Mouse (Mus musculus): ENCODE measurements around the gene Irs2. TPM values are rescaled to one million over a fixed set of nuclear protein-coding genes. Genes with fewer than 3 reads are reported as not detected.

Irs2 gene
- total and polyA plus RNA-seq, 2 experiments = 4.8 to 8.6 TPM

DNA sequence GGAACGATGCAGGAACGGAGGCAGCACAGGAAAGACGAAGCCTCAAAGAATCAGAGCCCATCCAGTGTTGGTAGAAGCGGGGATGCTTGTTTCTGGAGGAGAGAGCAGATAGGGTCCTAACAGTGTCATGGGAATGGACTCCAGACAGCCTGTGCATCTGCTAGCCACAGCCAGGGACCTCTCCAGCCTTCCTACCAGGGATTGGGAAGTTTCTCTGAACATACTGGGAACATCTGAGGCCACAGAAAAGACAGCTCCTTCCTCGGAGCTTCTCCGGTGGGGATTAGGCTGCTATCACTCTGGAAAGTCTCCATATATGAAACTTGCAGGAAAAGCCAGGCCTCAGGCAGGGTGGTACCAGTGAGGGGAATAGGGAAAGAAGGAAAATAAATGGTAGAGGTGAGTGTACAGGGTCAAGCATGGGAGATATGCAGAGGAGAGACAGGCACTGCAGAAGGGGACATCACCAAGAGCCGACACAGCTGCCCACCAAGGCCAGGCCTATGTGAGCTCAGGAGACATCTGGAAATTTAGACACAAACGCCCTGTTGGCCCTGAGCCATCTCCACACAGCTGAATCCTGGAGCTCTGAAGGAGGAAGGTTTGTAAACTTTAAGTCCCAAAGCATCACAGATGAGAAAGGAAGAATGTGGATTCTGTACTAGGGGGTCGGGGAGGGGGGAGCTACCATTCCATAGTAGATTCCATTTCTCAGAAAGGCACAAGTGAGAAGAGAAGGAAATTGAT lies 64.8 kb downstream of the Irs2 start:
- no peak overlapping the region for H3K4me3 ChIP-seq (ENCODE audit: insufficient read depth, low read depth, low read length)
- 82% methylated on average over 9 of the region's 9 CpGs for WGBS
- no peak overlapping the region for H3K27ac ChIP-seq (replicated peaks; ENCODE audit: insufficient read depth, low read depth, low read length)
- no peaks in the 10 kb centered on the region for H3K36me3 ChIP-seq (ENCODE audit: control insufficient read depth, insufficient read depth, low read length)
- TF ChIP-seq POLR2A (IDR thresholded peaks at IDR 0.05; ENCODE audit: extremely low read depth, insufficient read depth, low read length) = no peak
- TF ChIP-seq CTCF (IDR thresholded peaks at IDR 0.05; ENCODE audit: low read depth, low read length) = no peak
- H3K4me1 ChIP-seq (ENCODE audit: control insufficient read depth, insufficient read depth, low read length) = peaks cover 25% of the 10 kb centered on the region
- no peak for DNase-seq (ENCODE audit: extremely low read depth, low read depth, low spot score)
- no peaks in the 10 kb centered on the region for H3K79me2 ChIP-seq (ENCODE audit: control insufficient read depth, insufficient read depth, low read length)
- no peak overlapping the region for H3K9ac ChIP-seq (ENCODE audit: low read depth, low read length)
- H3K27me3 ChIP-seq (ENCODE audit: control insufficient read depth, insufficient read depth, low read length) = no peaks in the 10 kb centered on the region

GRCm38 (mm10) chr8:10939883-10940282 lies 68.4 kb downstream of the Irs2 start:
- Histone ChIP-seq H3K36me3 (ENCODE audit: control insufficient read depth, insufficient read depth, low read length) (no peaks in the 10 kb centered on the region), H3K9ac (ENCODE audit: low read depth, low read length) (no peak overlapping the region), H3K4me1 (ENCODE audit: control insufficient read depth, insufficient read depth, low read length) (peaks cover 32% of the 10 kb centered on the region), H3K4me3 (ENCODE audit: insufficient read depth, low read depth, low read length) (no peak overlapping the region), H3K27ac (replicated peaks; ENCODE audit: insufficient read depth, low read depth, low read length) (no peak overlapping the region), H3K79me2 (ENCODE audit: control insufficient read depth, insufficient read depth, low read length) (no peaks in the 10 kb centered on the region), H3K27me3 (ENCODE audit: control insufficient read depth, insufficient read depth, low read length) (no peaks in the 10 kb centered on the region)
- no peak for TF ChIP-seq CTCF (IDR thresholded peaks at IDR 0.05; ENCODE audit: low read depth, low read length)
- TF ChIP-seq POLR2A (IDR thresholded peaks at IDR 0.05; ENCODE audit: extremely low read depth, insufficient read depth, low read length) = no peak
- 19% methylated on average over 6 of the region's 6 CpGs for WGBS
- peak; percentile 94 for DNase-seq (ENCODE audit: extremely low read depth, low read depth, low spot score)

DNA sequence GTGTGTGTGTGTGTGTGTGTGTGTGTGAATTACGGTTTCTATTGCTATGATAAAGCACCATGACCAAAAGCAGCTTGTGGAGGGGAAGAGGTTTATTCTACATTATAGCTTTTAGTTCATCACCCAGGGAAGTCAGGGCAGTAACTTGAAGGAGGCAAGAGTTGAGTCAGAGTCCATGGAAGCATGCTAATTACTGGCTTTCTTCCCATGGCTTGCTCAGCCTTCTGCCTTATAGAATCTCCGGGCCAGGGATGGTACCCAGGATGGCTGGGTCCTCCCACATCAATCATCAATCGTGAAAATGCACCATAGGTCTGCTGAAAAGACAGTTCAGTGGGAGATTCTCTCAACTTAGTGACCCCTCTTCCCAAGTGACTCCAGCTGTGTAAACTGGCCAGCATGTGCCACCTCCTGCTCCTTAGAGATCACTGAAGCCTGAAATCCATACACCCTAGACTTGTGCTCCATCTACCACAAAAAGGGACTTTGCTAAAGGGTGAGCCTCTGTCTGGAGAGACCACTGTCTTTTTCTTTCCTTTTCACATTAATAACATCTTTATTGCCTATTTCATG lies 69.0 kb downstream of the Irs2 start:
- Histone ChIP-seq H3K4me3 (ENCODE audit: insufficient read depth, low read depth, low read length) (no peak overlapping the region), H3K27me3 (ENCODE audit: control insufficient read depth, insufficient read depth, low read length) (no peaks in the 10 kb centered on the region), H3K27ac (replicated peaks; ENCODE audit: insufficient read depth, low read depth, low read length) (no peak overlapping the region), H3K79me2 (ENCODE audit: control insufficient read depth, insufficient read depth, low read length) (no peaks in the 10 kb centered on the region), H3K9ac (ENCODE audit: low read depth, low read length) (no peak overlapping the region), H3K4me1 (ENCODE audit: control insufficient read depth, insufficient read depth, low read length) (peaks cover 32% of the 10 kb centered on the region), H3K36me3 (ENCODE audit: control insufficient read depth, insufficient read depth, low read length) (no peaks in the 10 kb centered on the region)
- 68% methylated on average over 3 of the region's 3 CpGs for WGBS
- no peak for DNase-seq (ENCODE audit: extremely low read depth, low read depth, low spot score)
- TF ChIP-seq POLR2A (IDR thresholded peaks at IDR 0.05; ENCODE audit: extremely low read depth, insufficient read depth, low read length) (no peak), CTCF (IDR thresholded peaks at IDR 0.05; ENCODE audit: low read depth, low read length) (no peak)

DNA sequence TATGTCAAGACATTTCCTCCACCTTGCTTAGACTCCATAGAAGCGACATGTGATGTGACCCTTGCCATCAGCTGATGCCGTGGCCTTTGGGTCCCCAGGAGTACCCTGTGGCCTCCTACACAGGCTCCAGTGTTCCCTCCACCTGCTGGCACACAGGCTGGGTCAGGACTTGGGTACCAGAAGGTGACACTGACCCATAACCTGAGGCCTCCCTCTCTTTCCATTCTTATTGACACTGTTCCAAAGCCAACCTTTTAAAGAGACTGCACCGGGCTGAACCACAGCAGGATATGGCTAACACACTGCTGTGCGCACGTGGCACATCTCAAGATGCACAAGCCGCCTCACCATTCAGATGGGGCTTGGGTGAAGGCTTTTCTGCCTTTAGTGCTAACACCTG lies 70.0 kb downstream of the Irs2 start:
- Histone ChIP-seq H3K4me3 (ENCODE audit: insufficient read depth, low read depth, low read length) (no peak overlapping the region), H3K36me3 (ENCODE audit: control insufficient read depth, insufficient read depth, low read length) (no peaks in the 10 kb centered on the region), H3K4me1 (ENCODE audit: control insufficient read depth, insufficient read depth, low read length) (peaks cover 32% of the 10 kb centered on the region), H3K27me3 (ENCODE audit: control insufficient read depth, insufficient read depth, low read length) (no peaks in the 10 kb centered on the region), H3K79me2 (ENCODE audit: control insufficient read depth, insufficient read depth, low read length) (no peaks in the 10 kb centered on the region), H3K9ac (ENCODE audit: low read depth, low read length) (no peak overlapping the region), H3K27ac (replicated peaks; ENCODE audit: insufficient read depth, low read depth, low read length) (no peak overlapping the region)
- peak; percentile 58 for DNase-seq (ENCODE audit: extremely low read depth, low read depth, low spot score)
- 60% methylated on average over 6 of the region's 6 CpGs for WGBS
- no peak for TF ChIP-seq POLR2A (IDR thresholded peaks at IDR 0.05; ENCODE audit: extremely low read depth, insufficient read depth, low read length)
- TF ChIP-seq CTCF (IDR thresholded peaks at IDR 0.05; ENCODE audit: low read depth, low read length) = no peak

- peak overlapping the region; percentile 26; the same call in 1 of the 2 replicates for H3K9ac ChIP-seq (ENCODE audit: low read depth, low read length)
- H3K4me3 ChIP-seq (ENCODE audit: insufficient read depth, low read depth, low read length) = no peak overlapping the region
- peak; percentile 88 for DNase-seq (ENCODE audit: extremely low read depth, low read depth, low spot score)
- H3K79me2 ChIP-seq (ENCODE audit: control insufficient read depth, insufficient read depth, low read length) = no peaks in the 10 kb centered on the region
- no peak for TF ChIP-seq POLR2A (IDR thresholded peaks at IDR 0.05; ENCODE audit: extremely low read depth, insufficient read depth, low read length)
- TF ChIP-seq CTCF (IDR thresholded peaks at IDR 0.05; ENCODE audit: low read depth, low read length) = no peak
- H3K27me3 ChIP-seq (ENCODE audit: control insufficient read depth, insufficient read depth, low read length) = no peaks in the 10 kb centered on the region
- H3K36me3 ChIP-seq (ENCODE audit: control insufficient read depth, insufficient read depth, low read length) = no peaks in the 10 kb centered on the region
- H3K27ac ChIP-seq (replicated peaks; ENCODE audit: insufficient read depth, low read depth, low read length) = peak overlapping the region; percentile 50
- WGBS = 26% methylated on average over 9 of the region's 9 CpGs
- peaks cover 32% of the 10 kb centered on the region for H3K4me1 ChIP-seq (ENCODE audit: control insufficient read depth, insufficient read depth, low read length)
These were observed 71.6 kb downstream of the Irs2 start for GRCm38 (mm10) chr8:10936646-10937045.

DNA sequence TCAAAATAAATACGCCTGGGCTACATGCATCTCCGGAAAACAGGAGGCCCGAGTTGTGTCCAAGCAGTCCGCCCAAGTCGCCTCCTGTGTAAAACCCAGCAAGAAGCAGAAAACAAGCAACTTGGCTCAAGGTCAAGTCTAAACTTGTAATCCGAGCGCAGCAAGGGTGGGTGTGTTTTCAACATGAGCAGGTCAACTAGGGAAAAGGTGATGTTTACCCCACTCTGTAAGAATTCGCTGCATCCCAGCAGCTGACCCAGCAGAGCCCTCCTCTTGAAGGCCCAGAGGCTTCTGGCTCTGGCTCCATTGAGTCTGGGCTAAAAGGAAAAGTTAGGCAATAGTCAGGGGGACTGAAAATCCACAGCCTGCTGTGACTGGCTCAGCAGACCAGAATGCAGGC lies 73.0 kb downstream of the Irs2 start:
- Histone ChIP-seq H3K27ac (replicated peaks; ENCODE audit: insufficient read depth, low read depth, low read length) (peak overlapping the region; percentile 5; the same call in 1 of the 2 replicates), H3K9ac (ENCODE audit: low read depth, low read length) (no peak overlapping the region), H3K36me3 (ENCODE audit: control insufficient read depth, insufficient read depth, low read length) (no peaks in the 10 kb centered on the region), H3K27me3 (ENCODE audit: control insufficient read depth, insufficient read depth, low read length) (no peaks in the 10 kb centered on the region), H3K4me1 (ENCODE audit: control insufficient read depth, insufficient read depth, low read length) (peaks cover 30% of the 10 kb centered on the region), H3K4me3 (ENCODE audit: insufficient read depth, low read depth, low read length) (no peak overlapping the region), H3K79me2 (ENCODE audit: control insufficient read depth, insufficient read depth, low read length) (no peaks in the 10 kb centered on the region)
- WGBS = 38% methylated on average over 8 of the region's 8 CpGs
- DNase-seq (ENCODE audit: extremely low read depth, low read depth, low spot score) = peak; percentile 70
- TF ChIP-seq CTCF (IDR thresholded peaks at IDR 0.05; ENCODE audit: low read depth, low read length) (no peak), POLR2A (IDR thresholded peaks at IDR 0.05; ENCODE audit: extremely low read depth, insufficient read depth, low read length) (no peak)
